Mouse (Mus musculus): ENCODE data around the gene Ptprs.

DNA sequence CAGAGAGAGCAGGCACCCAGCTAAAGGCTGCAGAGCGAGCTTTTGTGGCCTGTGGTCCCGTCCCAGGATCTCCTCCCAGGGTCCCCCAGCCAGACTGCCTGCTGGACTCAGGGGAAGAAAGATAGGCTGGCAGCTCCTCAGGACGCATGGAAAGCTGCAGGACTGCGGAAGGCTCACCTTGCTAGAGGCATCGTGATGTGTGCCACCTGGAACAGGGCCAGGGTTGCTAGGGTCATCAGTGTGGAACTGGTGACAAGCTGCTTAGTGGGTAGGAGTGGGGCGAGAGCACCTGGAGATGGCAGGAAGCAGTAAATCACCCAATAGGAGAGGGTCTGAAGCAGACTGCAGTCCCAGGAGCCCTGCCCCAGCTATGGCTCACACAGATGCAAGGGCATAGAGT is 88.7 kb downstream of the Ptprs start:
- TF ChIP-seq POLR2A (IDR thresholded peaks at IDR 0.05; ENCODE audit: borderline replicate concordance, extremely low read depth, low read depth, low read length) (no peak), CTCF (IDR thresholded peaks at IDR 0.05; ENCODE audit: insufficient read depth, low read length) (no peak)

Data from lung, adult 2 months (tissue).